Mouse (Mus musculus): ENCODE results near the gene Gm9821. TPM values are rescaled to one million over a fixed set of nuclear protein-coding genes. Genes with fewer than 3 reads are reported as not detected.

The Gm9821 gene
- polyA plus RNA-seq, 1 experiment from 2014 or later, result 0.29 TPM

DNA sequence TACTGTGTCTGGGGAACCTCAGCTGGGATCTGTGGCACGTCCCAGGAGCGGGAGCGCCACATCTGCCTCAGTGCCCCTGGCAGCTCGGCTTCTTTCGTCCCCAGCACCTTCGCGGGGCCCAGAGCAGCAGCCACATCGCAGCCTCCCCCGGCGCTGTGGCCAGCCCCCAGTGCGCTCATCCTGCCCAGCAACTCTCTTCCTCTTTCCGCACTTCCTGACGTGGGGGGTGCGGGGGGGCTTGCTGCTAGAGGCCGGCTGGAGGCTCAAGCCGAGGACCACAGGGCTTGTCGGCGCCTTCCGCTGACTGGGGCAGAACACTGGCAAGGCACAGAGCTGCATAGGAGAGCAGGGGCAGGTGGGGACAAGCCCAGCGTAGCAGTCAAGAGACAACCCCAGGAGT, 19.9 kb downstream of the Gm9821 start:
- Histone ChIP-seq H3K9ac (0 out of 2 replicates have a peak overlapping the region, but pooled peaks have one; percentile 13), H3K27me3 (replicated peaks) (peaks cover 5% of the 10 kb centered on the region; the same call in 1 of the 2 replicates), H3K27ac (no peak overlapping the region), H3K4me1 (peaks cover 20% of the 10 kb centered on the region), H3K36me3 (no peaks in the 10 kb centered on the region), H3K4me2 (replicated peaks) (peak overlapping the region; percentile 27), H3K4me3 (peak overlapping the region; percentile 13), H3K9me3 (no peaks in the 10 kb centered on the region)
- ATAC-seq (ENCODE audit: low FRiP score, low read depth), result no peak
- 20% methylated on average over 20 of the region's 20 CpGs for WGBS

DNA sequence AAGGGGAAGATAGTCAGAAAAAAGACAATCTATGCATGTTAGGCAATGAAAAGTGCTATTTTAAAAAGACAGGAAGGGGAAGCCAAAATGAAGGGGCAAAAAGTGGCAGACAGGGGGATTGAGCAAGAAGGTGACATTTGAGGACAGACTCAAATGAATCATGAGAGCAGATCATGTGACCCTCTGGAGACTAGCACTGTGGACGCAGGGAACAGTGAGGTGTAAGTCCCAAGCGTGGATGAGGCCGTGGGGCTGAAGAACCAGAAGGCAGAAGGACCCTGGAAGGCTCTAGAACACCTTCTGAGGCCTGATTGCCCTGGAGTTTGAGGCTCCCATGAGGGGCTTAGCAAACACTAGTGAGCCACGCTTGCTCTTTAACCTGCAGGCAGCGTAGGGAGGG, 20.9 kb downstream of the Gm9821 start:
- Histone ChIP-seq H3K36me3 (no peaks in the 10 kb centered on the region), H3K4me3 (no peak overlapping the region), H3K27ac (no peak overlapping the region), H3K4me2 (replicated peaks) (no peak overlapping the region), H3K4me1 (peaks cover 23% of the 10 kb centered on the region), H3K27me3 (replicated peaks) (peaks cover 5% of the 10 kb centered on the region; the same call in 1 of the 2 replicates), H3K9ac (no peak overlapping the region), H3K9me3 (no peaks in the 10 kb centered on the region)
- ATAC-seq (ENCODE audit: low FRiP score, low read depth), result no peak
- WGBS, result 87% methylated on average over 5 of the region's 5 CpGs

DNA sequence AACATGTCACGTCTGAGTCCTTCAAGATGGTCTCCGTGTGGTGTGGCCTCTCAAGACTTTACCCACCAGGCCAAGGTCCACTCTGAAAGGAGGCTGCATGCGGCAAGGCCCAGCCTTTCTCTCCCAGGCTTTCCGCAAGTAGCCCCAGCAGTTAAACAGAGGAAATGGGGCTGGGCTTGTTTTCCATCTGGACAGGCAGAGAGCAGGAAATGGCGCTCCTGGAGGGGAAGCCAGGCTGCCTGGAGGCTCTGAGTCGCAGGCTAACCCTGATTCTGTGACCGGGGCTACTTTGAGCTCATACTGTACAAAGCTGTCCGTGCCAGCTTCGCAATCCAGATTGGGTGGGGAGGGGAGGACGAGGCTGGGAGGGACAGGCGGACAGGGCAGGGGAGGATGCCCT, 22.5 kb downstream of the Gm9821 start:
- Histone ChIP-seq H3K9ac (no peak overlapping the region), H3K4me3 (no peak overlapping the region), H3K9me3 (no peaks in the 10 kb centered on the region), H3K27me3 (replicated peaks) (peaks cover 5% of the 10 kb centered on the region; the same call in 1 of the 2 replicates), H3K4me1 (peaks cover 20% of the 10 kb centered on the region), H3K27ac (no peak overlapping the region), H3K36me3 (no peaks in the 10 kb centered on the region), H3K4me2 (replicated peaks) (no peak overlapping the region)
- ATAC-seq (ENCODE audit: low FRiP score, low read depth), result no peak
- 65% methylated on average over 11 of the region's 11 CpGs for WGBS

DNA sequence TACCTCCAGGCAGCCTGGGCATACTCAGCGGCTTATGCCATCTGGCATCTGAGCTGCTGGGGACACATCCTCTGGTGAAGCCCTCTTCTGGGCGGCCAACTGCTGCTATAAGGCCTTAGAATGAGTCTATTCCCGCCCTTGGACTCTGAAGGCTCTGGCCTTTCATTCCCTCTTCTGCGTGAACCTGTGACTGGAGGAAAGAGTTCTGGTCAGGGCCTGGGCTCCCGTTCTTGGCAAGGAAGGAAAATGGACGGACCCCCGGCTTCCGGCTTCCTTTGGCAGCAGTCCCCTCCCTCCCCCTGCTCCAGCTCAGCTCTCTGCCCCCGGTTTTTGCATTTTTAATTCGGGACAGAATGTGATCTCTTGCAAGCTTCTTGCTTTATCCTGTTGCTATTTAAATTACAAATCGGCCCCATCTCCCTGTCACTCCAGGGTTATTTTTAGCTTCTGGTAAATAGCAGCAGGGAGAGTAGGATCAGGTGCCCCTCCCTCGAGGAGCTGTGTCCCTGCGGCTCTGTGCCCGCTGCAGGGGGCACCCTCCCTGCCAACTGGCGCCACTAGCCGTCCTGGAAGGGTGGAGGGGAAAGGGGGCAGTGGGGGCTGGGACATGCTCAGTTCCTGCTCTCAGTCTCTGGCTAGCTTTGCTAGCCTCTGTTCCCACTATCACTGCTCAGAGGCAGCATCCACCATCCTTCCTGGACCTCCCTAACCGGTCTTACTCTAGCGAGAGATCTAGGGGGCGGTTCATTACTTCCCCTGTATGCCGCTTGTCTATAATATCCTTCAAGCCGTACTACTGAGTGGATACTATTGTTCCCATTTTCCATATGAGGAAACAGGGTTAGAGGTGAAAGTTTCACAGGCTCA, 26.0 kb downstream of the Gm9821 start:
- H3K4me3 ChIP-seq, result no peak overlapping the region
- 16% methylated on average over 21 of the region's 21 CpGs for WGBS
- H3K9ac ChIP-seq, result no peak overlapping the region
- peak overlapping the region; percentile 40 for H3K4me2 ChIP-seq (replicated peaks)
- no peaks in the 10 kb centered on the region for H3K36me3 ChIP-seq
- H3K27ac ChIP-seq, result no peak overlapping the region
- peak; percentile 49; the same call in 1 of the 2 replicates for ATAC-seq (ENCODE audit: low FRiP score, low read depth)
- H3K27me3 ChIP-seq (replicated peaks), result peaks cover 31% of the 10 kb centered on the region
- H3K4me1 ChIP-seq, result peaks cover 36% of the 10 kb centered on the region
- H3K9me3 ChIP-seq, result no peaks in the 10 kb centered on the region

DNA sequence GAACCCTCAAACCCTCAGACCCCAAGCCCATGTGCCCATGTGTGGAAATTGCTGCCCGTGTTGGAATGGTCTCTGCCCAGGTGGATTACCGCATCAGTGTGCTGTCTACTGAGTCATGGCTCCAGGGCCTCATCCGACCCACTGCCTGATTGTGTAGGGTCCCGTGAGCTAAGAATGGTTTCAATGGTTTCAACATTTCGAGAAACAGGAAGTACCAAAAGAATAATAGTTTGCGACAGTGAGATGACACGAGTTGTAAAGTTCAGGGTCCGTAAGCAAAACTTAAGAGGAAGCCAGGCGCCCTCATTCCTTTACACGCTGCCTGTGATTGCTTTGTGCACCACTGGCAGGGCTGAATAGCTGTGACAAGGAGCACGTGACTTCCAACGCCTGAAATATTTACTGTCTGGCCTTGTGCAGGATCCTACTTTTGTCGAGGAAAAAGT, 26.6 kb downstream of the Gm9821 start:
- peaks cover 36% of the 10 kb centered on the region for H3K4me1 ChIP-seq
- H3K36me3 ChIP-seq, result no peaks in the 10 kb centered on the region
- no peaks in the 10 kb centered on the region for H3K9me3 ChIP-seq
- H3K9ac ChIP-seq, result no peak overlapping the region
- peaks cover 38% of the 10 kb centered on the region for H3K27me3 ChIP-seq (replicated peaks)
- peak overlapping the region; percentile 40; the same call in 1 of the 2 replicates for H3K4me2 ChIP-seq (replicated peaks)
- ATAC-seq (ENCODE audit: low FRiP score, low read depth), result peak; percentile 44; the same call in 1 of the 2 replicates
- 16% methylated on average over 13 of the region's 13 CpGs for WGBS
- H3K27ac ChIP-seq, result no peak overlapping the region
- H3K4me3 ChIP-seq, result no peak overlapping the region

DNA sequence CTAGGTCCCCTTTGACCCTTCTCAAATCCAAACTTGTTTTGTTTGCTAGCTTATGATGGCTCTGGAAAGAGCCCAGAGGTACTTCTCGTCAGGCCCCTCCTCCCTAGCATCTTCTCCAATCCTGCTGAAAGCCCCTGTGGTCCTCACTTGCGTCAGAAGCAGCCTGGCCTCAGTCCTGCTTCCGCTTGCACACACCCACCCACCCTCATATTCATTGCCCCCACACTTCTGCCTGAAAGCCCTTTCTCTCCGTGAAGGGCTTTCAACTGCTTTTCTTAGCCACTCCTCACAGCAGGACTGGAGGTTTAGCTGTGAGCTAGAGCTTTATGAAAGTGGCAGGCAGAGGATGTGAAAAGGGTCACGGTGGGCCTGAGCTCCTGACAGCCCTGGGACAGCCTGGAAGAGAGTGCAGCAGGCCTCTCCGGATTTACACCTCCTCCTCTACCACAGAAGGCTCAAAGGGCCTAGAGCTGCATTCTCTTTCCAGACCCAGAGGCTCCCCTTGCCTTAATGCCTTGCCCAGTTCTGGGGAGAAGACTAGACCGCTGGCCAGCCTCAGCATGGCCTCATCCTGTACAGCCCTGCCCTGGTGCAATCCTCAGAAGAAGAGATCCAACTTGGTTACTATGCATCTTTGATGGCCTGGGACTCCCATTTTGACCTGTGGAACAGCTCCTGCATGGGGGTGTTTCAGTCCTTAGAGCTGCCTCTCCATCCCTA, 28.1 kb downstream of the Gm9821 start:
- peaks cover 41% of the 10 kb centered on the region for H3K4me1 ChIP-seq
- H3K27ac ChIP-seq, result no peak overlapping the region
- no peaks in the 10 kb centered on the region for H3K9me3 ChIP-seq
- 23% methylated on average over 7 of the region's 7 CpGs for WGBS
- peak overlapping the region; percentile 7; the same call in 1 of the 2 replicates for H3K4me2 ChIP-seq (replicated peaks)
- peaks cover 38% of the 10 kb centered on the region for H3K27me3 ChIP-seq (replicated peaks)
- H3K4me3 ChIP-seq, result no peak overlapping the region
- no peak for ATAC-seq (ENCODE audit: low FRiP score, low read depth)
- no peak overlapping the region for H3K9ac ChIP-seq
- no peaks in the 10 kb centered on the region for H3K36me3 ChIP-seq

DNA sequence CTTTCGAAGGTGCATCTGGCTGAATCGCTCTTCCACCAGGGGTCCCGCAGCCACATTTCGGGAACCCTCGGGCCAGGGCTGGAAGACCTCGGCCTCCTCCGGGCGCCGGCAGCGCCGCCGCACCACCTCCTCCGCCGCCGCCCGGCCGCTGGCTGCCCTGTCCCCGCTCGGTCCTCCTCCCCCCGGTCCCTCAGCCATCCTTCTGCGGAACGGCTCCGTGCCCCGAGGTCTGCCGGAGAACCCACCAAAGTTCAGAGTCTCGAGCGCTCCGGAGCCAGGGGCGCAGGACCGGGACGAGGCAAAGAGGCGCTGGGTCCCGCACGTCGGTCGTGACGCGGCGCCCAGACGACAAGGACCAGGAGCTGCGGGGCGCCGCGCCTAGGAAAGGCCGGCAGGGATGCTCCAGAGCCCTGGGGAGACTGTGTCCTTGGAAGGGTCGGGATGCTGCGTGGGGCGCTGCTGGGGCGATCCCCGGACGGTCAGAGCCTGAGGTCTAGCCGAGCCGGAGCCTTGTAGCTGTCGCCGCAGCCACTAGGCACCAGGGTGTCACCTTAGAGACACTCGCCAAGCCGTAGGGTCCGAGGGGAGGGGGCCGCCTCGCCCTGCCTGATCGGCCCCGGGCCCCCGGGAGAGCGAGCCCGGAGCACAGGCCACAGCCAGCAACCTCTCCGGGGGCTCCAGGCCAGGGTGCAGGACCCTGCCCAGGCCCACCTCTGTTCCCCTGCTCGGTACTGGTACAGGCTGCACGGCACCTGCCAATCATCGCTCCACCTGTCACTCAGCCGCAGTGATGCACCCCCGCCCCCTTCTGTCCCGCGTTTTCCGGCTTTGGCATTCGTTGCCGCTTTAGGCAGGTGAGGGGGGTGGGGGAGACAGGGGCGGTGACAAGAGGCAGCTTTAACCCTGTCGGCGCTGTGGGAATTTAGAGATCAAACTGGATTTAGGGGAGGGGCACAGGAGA, 30.4 kb downstream of the Gm9821 start, which contains the start of gene Dgkz:
Gene Dgkz (minus strand): TSS at position 284 of the 961 bp plus-strand sequence.
- no peaks in the 10 kb centered on the region for H3K36me3 ChIP-seq
- WGBS, result 2% methylated on average over 79 of the region's 79 CpGs
- peak within 1 kb of the TSS; percentile 49 for H3K9ac ChIP-seq
- H3K9me3 ChIP-seq, result no peaks in the 10 kb centered on the region
- H3K4me2 ChIP-seq (replicated peaks), result peak within 1 kb of the TSS; percentile 67
- ATAC-seq (ENCODE audit: low FRiP score, low read depth), result no peak
- H3K4me3 ChIP-seq, result peak within 1 kb of the TSS; percentile 38
- H3K27me3 ChIP-seq (replicated peaks), result peaks cover 38% of the 10 kb centered on the region
- H3K27ac ChIP-seq, result no peak within 1 kb of the TSS; the same call in 1 of the 2 replicates
- peaks cover 62% of the 10 kb centered on the region for H3K4me1 ChIP-seq

DNA sequence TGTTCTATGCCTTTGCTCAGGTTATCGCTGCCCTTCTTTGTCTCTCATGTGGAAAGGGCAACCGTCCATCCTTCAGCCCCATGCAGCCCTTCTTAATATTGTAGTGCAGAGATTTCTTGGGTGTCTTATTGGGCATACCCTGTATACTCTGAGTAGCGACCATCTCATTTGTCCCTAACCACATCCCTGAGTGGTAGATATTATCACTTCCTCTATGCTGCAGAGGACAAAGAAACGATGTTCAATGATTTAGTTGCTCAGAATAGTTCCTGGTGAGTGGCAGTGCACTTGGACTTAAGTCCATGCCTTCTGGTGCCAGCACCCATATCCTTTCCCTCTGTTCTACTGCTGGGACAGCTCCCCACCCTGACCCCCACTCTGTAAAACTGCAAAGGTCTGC, 32.5 kb downstream of the Gm9821 start:
- Histone ChIP-seq H3K4me3 (no peak overlapping the region), H3K9ac (no peak overlapping the region), H3K4me2 (replicated peaks) (no peak overlapping the region), H3K9me3 (no peaks in the 10 kb centered on the region), H3K27ac (no peak overlapping the region), H3K4me1 (peaks cover 50% of the 10 kb centered on the region), H3K27me3 (replicated peaks) (peaks cover 38% of the 10 kb centered on the region), H3K36me3 (no peaks in the 10 kb centered on the region)
- 83% methylated on average over 4 of the region's 4 CpGs for WGBS
- ATAC-seq (ENCODE audit: low FRiP score, low read depth), result no peak

DNA sequence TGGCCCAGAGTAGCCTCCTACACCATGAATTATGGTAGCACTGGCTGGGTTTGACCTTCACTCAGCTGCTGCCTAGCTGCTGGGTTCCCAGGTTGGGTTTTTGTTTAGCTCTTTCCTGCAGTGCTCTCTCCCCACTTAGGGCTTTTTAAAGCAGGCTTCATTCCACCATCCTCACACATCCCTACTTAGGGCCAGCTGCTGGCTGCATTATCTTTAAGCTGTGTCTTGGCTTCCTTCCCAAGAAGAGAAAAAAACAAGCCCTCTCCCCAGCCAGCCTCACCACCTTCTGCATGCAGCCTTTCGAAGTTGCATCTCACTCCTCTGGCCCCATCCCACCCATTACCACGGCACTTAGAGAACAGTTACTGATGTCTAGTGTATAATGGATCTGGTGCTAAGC, 33.0 kb downstream of the Gm9821 start:
- Histone ChIP-seq H3K4me3 (no peak overlapping the region), H3K9me3 (no peaks in the 10 kb centered on the region), H3K4me1 (peaks cover 45% of the 10 kb centered on the region), H3K27ac (no peak overlapping the region), H3K27me3 (replicated peaks) (peaks cover 37% of the 10 kb centered on the region), H3K4me2 (replicated peaks) (no peak overlapping the region), H3K9ac (no peak overlapping the region), H3K36me3 (no peaks in the 10 kb centered on the region)
- WGBS, result 14% methylated on average over 2 of the region's 2 CpGs
- ATAC-seq (ENCODE audit: low FRiP score, low read depth), result no peak

DNA sequence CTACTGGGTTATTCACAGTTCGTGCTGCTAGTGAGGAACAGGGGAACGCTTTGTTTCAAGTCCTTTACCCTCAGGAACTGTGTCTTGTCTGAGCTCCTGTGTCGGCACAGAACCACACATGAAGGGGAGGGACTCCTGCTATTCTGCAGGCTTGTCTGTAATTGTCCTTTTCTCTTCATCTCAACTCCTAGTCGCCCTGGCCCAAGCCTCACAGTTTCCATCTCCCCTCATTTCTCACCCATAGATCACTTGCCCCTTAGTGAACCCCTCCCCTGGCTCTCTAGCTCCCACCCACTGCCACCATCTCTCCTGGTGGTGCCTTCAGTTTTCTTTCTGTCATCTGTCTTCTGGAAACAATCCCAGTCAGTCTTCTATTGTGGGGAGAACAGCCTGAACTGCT, 34.7 kb downstream of the Gm9821 start:
- Histone ChIP-seq H3K4me3 (no peak overlapping the region), H3K4me1 (peaks cover 55% of the 10 kb centered on the region), H3K9ac (no peak overlapping the region), H3K9me3 (no peaks in the 10 kb centered on the region), H3K36me3 (no peaks in the 10 kb centered on the region), H3K4me2 (replicated peaks) (0 out of 2 replicates have a peak overlapping the region, but pooled peaks have one; percentile 9), H3K27me3 (replicated peaks) (peaks cover 20% of the 10 kb centered on the region), H3K27ac (no peak overlapping the region)
- peak; percentile 10; the same call in 1 of the 2 replicates for ATAC-seq (ENCODE audit: low FRiP score, low read depth)
- WGBS, result 3% methylated on average over 4 of the region's 4 CpGs

DNA sequence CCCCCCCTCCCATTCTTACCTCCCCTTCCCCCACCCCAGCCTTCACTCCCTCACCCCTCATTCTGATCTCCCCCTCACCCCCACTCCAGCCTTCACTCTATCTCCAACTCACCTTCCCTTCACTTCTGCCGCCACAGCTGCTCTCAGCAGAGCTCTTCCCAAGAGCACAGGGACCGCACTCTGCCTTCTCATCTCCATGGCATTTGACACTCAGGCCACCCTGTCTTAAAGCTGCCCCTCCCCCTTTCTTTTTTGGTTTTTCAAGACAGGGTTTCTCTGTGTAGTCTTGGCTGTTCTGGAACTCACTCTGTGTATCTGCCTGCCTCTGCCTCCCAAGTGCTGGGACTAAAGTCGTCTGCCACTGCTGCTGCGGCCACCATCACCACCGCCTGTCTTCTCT, 35.3 kb downstream of the Gm9821 start:
- Histone ChIP-seq H3K4me3 (no peak overlapping the region), H3K9ac (no peak overlapping the region), H3K27me3 (replicated peaks) (peaks cover 14% of the 10 kb centered on the region), H3K36me3 (no peaks in the 10 kb centered on the region), H3K4me1 (peaks cover 49% of the 10 kb centered on the region), H3K4me2 (replicated peaks) (no peak overlapping the region), H3K27ac (no peak overlapping the region), H3K9me3 (no peaks in the 10 kb centered on the region)
- 30% methylated on average over 5 of the region's 5 CpGs for WGBS
- no peak for ATAC-seq (ENCODE audit: low FRiP score, low read depth)
